Mouse (Mus musculus) lung, adult 2 months (tissue): Measurements from ENCODE around the gene Arpc4. TPM values are rescaled to one million over a fixed set of nuclear protein-coding genes. Genes with fewer than 3 reads are reported as not detected.

ENCODE experiments used
- DNase-seq: peaks from one replicate; pipeline ENCODE4 v3.0.0; 2022
- H3K4me1 ChIP-seq: fragments of 200-500 bp; 2 replicates; pipeline ENCODE4 v1.6.1; 2011; ENCODE audit warnings: low read length; ENCODE audit not compliant: control insufficient read depth, insufficient read depth
- H3K4me3 ChIP-seq: fragments of 200-500 bp; replicated peaks from 2 replicates; pipeline ENCODE3; 2011; ENCODE audit warnings: low read depth, mild to moderate bottlenecking, control low read depth, low read length; ENCODE audit errors: extremely low read depth
- CTCF ChIP-seq: fragments of 200-500 bp; IDR thresholded peaks from 2 replicates; pipeline ENCODE4 v1.5.1; 2011; ENCODE audit warnings: mild to moderate bottlenecking, low read length, control low read depth; ENCODE audit not compliant: insufficient read depth
- POLR2A ChIP-seq: fragments of 200-500 bp; IDR thresholded peaks from 2 replicates; pipeline ENCODE4 v1.6.1; 2011; ENCODE audit warnings: low read depth, mild to moderate bottlenecking, control low read depth, low read length, borderline replicate concordance; ENCODE audit errors: extremely low read depth
- WGBS: fragments of 180-500 bp; shearing (Covaris S2); methylation state at CpG from one replicate; pipeline ENCODE4 v1.1.7; 2018; 5-methylcytosine and 5-hydroxymethylcytosine counted together
- polyA plus RNA-seq: library from polyadenylated mRNA; depleted of rRNA; stranded (reverse); fragments of >200 nt; gene quantifications from 2 replicates; pipeline ENCODE4 v1.2.3, GENCODE M21; 2012

Arpc4 gene
- polyA plus RNA-seq, 1 experiment = 67.0 TPM

GRCm38 (mm10) chr6:113384351-113384927 is 6.5 kb downstream of the Arpc4 start:
- 92% methylated on average over 8 of the region's 8 CpGs for whole genome bisulfite sequencing
- TF ChIP-seq POLR2A = no peak
- TF ChIP-seq CTCF = no peak
- no peak for DNase-seq
- Histone ChIP-seq H3K4me3 (no peak overlapping the region), H3K4me1 (peaks cover 2% of the 10 kb centered on the region)

- H3K4me3 ChIP-seq = no peak overlapping the region
- 64% methylated on average over 11 of the region's 11 CpGs for WGBS
- TF ChIP-seq CTCF = no peak
- TF ChIP-seq POLR2A = no peak
- no peak for DNase-seq
- H3K4me1 ChIP-seq = peaks cover under 1% of the 10 kb centered on the region; the same call in 1 of the 2 replicates
Measured at GRCm38 (mm10) chr6:113385160-113385714, 7.3 kb downstream of the Arpc4 start.

GRCm38 (mm10) chr6:113386025-113386424 is 8.1 kb downstream of the Arpc4 start:
- TF ChIP-seq POLR2A (no peak), CTCF (no peak)
- 54% methylated on average over 3 of the region's 3 CpGs for WGBS
- H3K4me3 ChIP-seq = no peak overlapping the region
- no peaks in the 10 kb centered on the region for H3K4me1 ChIP-seq
- DNase-seq = no peak

- no peak within 1 kb of the TSS for H3K4me3 ChIP-seq
- no peak for DNase-seq
- no peaks in the 10 kb centered on the region for H3K4me1 ChIP-seq
- TF ChIP-seq POLR2A (no peak), CTCF (no peak)
- 70% methylated on average over 8 of the region's 8 CpGs for WGBS
Measured at GRCm38 (mm10) chr6:113388960-113389359, 11.0 kb downstream of the Arpc4 start, which contains the start of gene Ttll3. TSS of gene Ttll3 (plus strand) at chr6:113389260.

GRCm38 (mm10) chr6:113390715-113391114 is 12.8 kb downstream of the Arpc4 start:
- TF ChIP-seq POLR2A (no peak), CTCF (no peak)
- Histone ChIP-seq H3K4me3 (no peak overlapping the region), H3K4me1 (no peaks in the 10 kb centered on the region)
- no peak for DNase-seq
- 81% methylated on average over 3 of the region's 3 CpGs for WGBS

- H3K4me3 ChIP-seq = no peak overlapping the region
- WGBS = 25% methylated on average over 10 of the region's 10 CpGs
- no peak for TF ChIP-seq CTCF
- TF ChIP-seq POLR2A = no peak
- no peaks in the 10 kb centered on the region for H3K4me1 ChIP-seq
- no peak for DNase-seq
Measured at GRCm38 (mm10) chr6:113392015-113392386, 14.1 kb downstream of the Arpc4 start.

- WGBS = 7% methylated on average over 51 of the region's 51 CpGs
- TF ChIP-seq POLR2A (peak; percentile 19; the same call in 1 of the 2 replicates), CTCF (no peak)
- Histone ChIP-seq H3K4me3 (no peak overlapping the region), H3K4me1 (no peaks in the 10 kb centered on the region)
- DNase-seq = peak; percentile 36
Measured at GRCm38 (mm10) chr6:113392387-113393071, 14.6 kb downstream of the Arpc4 start.

GRCm38 (mm10) chr6:113393951-113394350 is 16.0 kb downstream of the Arpc4 start:
- WGBS = 74% methylated on average over 6 of the region's 6 CpGs
- H3K4me3 ChIP-seq = no peak overlapping the region
- no peaks in the 10 kb centered on the region for H3K4me1 ChIP-seq
- no peak for DNase-seq
- no peak for TF ChIP-seq POLR2A
- TF ChIP-seq CTCF = no peak

- TF ChIP-seq CTCF (no peak), POLR2A (no peak)
- Histone ChIP-seq H3K4me1 (no peaks in the 10 kb centered on the region), H3K4me3 (no peak overlapping the region)
- no peak for DNase-seq
- WGBS = 85% methylated on average over 11 of the region's 11 CpGs
Measured at GRCm38 (mm10) chr6:113394811-113395210, 16.9 kb downstream of the Arpc4 start.

GRCm38 (mm10) chr6:113395501-113395900 is 17.6 kb downstream of the Arpc4 start:
- no peak for TF ChIP-seq CTCF
- no peak for TF ChIP-seq POLR2A
- WGBS = 95% methylated on average over 6 of the region's 6 CpGs
- DNase-seq = no peak

More at GRCm38 (mm10) chr6:113395501-113395900, 17.6 kb downstream of the Arpc4 start:
- no peaks in the 10 kb centered on the region for H3K4me1 ChIP-seq
- no peak overlapping the region for H3K4me3 ChIP-seq
